Mouse (Mus musculus): ENCODE data around the gene Ctf1.

The Ctf1 gene

DNA sequence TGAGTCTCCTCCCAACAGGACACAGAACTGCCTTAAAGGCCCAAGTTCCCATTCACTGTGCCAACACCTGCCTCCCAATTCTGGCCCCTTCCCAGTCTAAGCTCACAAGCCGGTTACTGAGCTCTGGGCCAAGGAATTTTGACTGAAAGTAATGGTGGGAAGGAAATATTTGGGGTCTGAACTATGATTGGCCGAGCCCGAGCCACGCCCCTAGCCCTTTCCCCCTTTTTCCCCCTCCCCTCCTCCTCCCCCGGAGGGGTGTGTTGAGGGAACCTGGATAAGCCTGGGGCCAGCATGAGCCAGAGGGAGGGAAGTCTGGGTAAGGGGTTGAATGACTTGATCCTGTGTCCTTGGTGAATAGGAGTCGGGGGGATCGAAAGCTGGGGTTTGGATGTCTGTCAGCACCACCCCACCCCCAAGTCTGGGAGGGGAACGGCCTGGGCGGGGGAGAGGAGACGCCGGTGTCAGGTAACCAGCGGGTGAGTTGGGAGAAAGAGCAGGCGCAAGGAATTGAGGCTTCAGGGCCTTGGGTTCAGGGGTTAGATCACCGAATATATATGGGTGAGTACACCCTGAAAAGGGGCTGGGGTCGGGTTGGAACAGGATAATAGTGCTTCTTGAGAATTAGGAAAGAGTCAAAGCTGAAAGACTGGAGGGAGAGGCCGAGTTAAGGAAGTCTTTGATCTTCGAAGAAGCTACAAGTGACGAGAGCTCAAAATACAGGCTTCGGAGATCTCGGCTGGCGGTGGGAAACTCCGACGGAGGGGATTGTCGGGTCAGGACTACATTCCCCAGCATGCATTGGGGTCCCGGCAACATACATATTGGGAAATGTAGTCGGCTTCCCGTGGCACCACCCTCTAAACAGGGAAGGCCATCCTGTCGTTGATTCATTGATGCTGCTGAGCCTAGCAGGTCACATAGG, at the start of gene Ctf1:
Ctf1 (plus strand) TSS at position 276 of the 925 bp plus-strand sequence.
- peak; percentile 72 for DNase-seq (ENCODE audit: low read depth)

DNA sequence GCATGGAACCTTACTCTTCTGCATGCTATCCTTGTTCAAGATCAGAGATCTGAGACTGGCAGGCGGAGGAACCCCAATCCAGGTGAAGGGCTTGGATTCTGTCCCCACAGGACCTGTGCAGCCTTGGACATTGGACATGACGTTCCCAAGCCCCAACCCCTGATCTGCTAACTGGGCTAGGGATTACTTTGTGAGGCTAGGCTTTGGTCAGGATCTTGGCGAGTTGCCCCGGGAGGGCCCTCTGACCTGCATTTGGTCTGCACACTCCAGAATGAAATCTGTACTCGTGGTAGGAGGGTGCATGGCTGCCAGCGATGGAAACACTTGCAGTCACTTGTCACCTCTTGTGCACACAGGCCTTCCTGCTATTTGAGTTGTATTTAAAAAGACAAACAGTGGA, 49.6 kb upstream of the Ctf1 start:
- no peak for DNase-seq (ENCODE audit: low read depth)

DNA sequence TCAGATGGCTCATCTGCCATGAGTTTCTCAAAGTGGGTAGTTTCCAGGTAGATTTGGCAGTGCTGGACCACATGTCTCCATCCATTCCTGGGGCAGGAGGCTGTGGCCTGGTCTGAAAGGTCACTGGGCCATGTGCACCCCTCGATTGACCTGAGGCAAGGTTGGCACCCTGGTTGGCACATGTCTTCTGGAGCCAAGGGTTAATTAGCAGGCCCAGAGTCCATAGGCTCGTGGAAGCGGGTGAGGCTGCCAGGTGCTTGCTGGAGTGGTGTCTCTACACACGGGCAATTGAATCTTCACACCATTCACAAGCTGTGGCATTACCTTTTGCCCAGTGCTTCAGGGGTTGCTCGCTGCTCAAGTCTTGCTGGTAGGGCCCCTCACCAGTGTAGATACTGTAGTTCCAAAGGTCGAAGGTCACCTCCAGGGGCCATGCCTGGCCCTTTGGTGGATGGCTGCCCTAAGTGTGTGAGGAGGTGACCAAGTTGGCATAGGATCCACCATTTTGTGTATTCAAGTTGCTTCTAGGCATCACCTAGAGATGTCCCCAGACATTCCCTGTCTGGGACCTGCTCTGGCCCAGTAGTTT, 46.4 kb upstream of the Ctf1 start:
- DNase-seq (ENCODE audit: low read depth): no peak

DNA sequence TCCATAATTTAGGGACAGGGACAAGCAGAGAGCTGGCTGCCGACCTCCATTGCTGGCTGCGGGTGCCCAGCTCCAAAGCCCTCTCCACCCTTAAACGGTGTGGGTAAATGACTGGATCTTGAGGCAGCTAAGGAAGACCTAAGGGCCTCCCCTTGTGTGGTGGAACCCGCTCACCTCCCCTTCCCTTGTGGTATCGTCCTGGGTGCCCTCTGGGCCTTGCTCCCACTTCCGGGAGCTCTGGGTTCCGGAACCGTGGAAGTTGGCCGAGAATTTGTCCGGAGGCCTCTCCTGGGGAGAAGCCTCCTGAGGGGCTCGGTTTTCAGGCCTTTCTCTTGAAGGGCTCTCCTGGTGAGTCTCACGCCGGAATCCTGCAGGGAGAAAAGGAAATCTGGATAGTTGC, 45.9 kb upstream of the Ctf1 start:
- DNase-seq (ENCODE audit: low read depth): no peak

DNA sequence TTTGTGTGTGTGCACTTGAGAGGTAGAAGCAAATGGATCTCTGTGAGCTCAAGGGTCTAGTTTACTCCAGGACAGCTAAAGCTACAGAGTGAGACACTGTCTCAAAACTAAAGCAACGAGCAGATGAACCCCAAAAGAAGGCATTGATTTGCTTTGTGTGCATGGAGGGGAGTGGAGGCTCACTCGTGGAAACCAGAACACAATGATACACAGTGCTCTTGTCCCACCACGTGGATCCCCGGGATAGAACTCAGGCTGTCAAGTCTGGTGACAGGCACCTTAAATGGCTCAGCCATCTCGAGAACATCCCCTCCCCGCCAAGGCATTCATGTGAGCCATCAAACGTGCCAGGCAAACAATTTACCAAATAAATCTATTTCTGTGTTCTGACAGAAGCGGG, 45.4 kb upstream of the Ctf1 start:
- DNase-seq (ENCODE audit: low read depth): no peak

DNA sequence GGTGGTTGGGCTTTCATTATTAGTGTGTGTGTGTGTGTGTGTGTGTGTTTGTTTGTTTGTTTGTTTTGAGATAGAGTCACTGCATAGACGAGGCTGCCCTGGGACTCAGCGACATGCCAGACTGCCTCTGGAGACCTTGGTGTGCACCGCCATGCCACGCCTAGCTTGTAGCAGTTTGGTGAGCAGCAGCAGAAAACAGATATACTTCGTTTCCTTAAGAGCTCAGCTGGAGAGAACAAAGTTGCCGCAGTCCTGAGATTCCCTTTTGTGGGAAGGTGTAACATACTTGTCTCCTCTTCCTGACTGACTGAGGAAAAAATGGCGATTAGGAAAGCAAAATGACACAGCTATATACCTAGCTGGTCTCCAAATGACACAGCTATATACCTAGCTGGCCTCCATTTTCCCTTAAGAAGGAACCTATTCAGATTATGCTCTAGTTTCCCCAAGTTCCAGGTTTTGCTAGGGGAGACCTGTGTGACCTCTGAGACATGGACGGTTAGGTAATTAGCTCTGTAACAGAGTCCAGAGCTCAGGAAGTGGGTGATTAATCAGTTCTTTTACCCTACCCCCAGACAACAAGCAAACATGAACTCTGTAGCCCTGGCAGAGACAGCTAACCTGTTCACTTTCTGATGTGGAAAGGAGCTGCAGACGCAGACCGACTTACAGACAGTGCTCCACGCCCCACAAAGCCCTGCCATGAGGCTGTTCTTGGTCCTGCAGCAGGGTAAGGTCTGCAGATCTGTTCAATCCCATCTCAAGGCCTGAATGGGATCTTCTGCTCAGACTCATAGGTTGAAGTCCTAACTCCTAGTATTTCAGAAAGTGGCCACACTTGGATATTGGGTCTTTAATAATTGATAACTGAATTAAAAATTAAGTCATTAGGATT, 40.4 kb upstream of the Ctf1 start:
- no peak for DNase-seq (ENCODE audit: low read depth)

DNA sequence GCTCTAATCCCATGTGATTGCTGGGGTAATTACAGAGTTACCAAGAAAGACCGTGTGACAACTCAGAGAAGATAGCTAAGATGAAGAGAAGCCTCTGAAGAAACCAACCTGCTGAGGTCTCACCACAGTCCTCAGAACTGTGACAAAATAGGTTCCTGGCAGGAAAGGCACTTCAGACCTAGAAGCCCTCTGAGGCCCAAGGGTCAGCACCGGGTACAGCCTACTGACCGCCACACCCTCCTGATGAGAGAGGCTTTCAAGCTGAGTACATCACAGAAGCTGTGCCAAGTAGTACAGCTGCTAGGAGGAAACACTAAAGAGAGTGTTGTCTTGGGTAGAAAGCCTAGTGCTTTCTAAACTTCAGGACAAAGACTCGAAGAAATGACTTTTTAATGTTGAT, 39.8 kb upstream of the Ctf1 start:
- DNase-seq (ENCODE audit: low read depth): no peak

DNA sequence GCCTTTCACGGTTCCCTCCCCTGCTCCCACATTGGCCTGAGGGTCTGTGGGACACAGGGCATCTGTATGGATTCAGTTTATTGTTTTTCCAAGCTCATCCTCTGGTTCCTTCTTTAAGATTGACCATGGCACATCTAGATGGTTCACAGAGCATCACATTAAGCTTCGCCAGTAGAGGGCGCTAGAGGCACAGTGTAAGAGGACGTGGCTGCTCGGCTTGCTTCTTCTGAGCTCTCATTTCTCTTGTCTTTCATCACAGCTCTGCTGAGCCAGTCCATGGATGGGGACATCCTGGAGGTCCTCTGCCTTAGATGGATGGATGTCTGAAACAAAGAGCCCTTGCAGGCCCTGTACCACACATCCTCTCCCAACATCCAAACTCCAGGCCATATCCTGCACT, 37.6 kb upstream of the Ctf1 start:
- peak; percentile 47 for DNase-seq (ENCODE audit: low read depth)

DNA sequence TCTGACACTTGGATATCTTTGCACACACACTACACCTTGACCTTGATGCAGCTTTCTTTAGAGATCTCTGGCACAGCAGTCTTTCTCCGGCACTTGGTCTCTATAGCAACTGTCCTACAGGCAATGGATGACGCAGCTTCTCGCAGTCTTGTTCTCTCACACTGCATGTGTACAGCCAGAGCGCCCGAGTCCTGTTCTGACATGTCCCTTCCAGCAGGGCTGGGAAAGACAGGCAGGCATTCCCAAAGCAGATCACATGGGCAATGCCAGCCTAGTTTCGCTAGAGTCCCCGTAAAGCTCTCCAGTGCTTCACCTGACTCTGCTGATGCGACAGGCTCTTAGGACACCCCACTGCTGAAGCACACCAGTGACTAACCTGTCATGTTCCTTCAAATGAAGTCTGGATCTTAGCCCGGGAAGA, 37.1 kb upstream of the Ctf1 start:
- DNase-seq (ENCODE audit: low read depth): no peak

DNA sequence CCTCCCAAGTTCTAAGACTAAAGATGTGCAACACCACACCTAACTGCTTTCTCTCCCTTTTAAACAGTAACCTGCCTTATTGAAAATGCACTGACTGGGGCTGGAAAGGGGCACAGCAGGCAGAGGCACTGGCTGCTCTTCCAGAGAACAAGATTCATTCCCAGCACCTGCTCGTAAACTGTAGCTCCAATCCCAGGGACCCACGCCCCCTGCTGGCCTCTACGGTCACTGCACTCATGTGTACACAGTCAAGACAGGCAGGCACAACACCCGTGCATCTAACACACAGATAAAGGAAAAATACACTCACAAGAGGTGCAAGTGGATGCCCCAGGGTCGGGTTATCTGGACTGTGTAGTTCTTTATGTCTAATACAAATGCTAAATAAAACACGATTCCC, 35.5 kb upstream of the Ctf1 start:
- DNase-seq (ENCODE audit: low read depth): no peak

DNA sequence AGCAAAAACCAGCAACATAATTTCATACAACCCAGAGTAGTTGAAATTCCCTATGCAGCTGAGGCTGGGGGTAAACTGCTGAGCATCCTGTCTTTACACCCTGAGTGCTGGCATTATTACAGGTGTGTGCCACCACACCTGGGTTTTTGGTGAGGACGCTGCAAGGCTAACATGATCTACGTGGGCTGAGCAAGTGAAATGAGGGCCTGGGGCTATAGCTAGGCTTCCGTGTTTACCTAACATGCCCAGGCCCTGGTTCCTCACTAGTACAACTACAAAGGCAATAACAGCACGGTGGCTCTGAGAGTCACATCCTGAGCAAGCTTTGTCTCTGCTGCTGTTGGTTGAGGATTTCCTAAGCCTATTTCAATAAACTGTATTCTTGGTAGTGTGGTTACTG, 34.9 kb upstream of the Ctf1 start:
- no peak for DNase-seq (ENCODE audit: low read depth)

DNA sequence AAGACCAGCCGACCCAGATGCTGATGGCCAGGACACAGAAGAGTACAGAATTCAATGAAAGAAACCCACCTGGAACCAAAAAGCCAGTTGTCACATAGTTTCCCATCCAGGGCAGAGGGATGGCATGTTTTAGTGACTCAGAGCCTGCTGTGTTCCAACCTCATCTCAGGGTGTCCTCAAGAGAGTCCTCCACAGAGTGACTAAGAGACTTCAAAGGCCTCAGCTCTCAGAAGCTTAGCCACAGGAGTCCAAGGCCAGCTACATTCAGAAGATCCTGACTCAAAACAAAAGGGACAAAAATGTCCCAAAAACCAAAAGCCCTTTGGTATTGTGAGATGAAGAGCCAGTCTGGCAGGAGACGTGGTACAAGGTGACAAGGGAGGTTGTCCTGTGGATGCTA, 33.7 kb upstream of the Ctf1 start:
- no peak for DNase-seq (ENCODE audit: low read depth)

DNA sequence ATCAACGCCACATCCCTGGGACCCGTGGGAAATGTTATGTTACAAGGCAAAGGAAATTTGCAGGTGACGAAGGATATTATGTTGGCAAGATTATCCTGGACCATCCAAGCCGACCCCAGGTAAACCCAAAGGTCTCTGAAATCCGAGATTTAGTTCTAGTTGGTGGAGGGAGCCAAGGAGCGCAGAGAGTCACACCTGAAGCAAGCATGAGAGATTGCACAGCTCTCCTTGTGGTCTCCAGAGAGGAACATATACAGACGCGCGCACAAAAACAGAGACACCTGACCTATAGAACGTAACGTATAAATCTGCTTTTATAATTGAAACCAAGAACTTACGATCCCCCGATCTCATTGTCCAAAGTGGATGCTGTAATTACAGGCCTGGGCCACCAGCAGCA, 32.0 kb upstream of the Ctf1 start:
- no peak for DNase-seq (ENCODE audit: low read depth)

DNA sequence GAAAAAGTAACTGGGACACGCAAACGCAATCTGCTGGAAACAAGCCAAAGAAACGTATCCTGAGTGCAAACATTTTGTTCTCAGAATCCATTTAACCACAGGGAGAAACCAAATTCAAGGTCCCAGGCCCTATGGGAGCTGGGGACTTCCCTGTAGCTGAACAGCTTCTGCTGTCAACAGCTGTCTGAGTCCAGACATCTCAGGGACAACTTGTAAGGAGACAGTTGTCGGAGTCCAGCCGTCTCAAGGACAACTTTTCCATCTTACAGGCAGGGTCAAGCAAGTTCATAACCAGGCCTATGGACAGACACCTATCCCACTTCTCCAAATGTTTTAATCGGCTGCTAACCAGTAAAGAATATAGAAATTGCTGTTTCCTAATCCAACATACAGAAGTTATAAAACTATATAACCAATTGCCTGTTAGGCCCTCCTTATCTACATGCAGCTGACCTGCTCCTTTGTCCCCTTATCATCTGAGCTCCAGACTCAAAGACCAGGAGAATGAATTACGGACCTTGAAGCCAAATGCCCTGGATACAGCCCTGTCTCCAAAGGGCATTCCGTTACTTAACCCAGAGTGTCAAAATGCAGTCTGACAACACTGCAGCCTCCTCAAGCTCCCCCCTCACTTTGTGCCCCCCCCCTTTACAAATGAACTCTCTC, 30.5 kb upstream of the Ctf1 start:
- DNase-seq (ENCODE audit: low read depth): no peak

DNA sequence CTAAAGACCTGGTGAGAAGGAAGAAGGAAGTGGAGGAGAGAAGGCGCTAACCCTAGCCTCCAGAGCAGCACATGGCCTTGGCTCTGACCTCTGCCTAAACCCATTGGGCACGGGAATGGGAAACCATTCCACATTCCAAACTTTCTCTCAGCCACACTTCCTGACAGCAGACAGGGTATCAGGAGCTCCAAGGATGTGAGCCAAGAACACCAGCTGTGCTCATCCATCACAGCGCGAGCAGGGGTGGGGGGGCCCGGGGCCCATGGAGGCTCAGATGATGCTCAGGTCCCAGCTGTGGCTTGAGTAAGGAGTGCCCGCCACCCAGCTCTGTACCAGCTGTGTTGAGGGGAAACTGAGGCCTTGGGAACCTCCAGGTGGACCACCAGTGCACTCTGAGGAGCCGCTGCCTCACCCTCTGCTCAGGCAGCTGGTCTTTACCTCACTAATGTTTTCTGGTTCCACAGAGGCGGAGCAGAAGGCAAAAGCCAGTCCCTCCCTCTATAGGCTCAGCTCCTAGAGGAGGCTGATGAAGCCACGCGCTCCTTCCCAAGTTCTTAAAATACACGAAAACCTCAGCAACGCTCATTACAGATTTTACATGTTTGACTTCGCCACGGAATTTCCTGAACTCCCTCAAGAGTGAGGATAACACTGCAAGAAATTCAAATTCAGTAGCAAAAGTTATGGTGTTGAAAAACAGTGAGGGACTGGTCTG, 27.1 kb upstream of the Ctf1 start:
- peak; percentile 24 for DNase-seq (ENCODE audit: low read depth)

DNA sequence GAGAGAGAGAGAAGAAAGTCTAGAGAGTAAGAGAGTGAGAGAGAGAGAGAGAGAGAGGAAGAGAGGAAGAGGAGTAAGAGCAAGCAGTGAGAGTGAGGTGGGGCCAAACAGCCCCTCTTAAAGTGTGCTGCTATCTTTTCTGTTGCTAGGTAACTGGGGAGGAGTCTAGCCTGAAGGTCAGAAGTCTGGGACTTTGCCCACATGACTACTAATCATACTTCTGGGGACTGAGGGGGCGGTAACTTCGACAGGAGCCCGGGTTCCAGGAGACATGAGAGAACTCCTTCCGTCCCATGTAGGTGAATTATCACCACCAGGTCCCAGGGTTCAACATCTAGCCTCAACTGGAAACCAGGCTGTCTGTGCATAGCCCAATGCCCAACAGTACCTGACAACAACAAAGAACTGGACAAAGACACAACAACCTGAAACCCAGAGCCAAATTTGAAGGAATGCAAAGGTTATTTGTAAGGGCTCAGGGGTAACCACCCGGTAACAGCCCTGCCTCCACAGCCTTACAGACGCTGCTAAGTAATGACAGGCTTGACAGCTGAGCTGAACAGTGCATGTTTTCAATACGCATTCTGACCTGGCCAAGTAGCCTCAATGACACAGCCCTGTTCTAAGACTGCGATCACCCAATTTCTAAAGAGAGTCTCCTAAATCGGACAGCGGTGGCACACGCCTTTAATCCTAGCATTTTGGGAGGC, 25.6 kb upstream of the Ctf1 start:
- no peak for DNase-seq (ENCODE audit: low read depth)

DNA sequence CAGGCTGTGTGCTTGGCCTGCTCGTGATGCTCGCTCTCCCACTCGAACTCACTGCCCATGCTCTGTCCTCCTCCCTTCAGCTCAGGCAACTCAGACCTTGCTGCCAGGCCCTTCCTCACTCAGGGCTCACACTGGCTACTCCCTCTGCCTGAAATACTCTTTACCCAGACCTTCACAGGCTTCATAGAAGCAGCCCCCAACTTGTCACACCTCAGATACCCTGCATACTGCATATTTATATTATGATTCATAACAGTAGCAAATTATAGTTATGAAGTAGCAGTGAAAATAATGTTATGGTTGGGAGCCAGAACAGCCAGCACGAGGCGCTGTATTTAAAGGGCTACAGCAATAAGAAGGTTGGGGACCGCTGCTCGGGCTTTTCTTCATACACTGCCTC, 23.6 kb upstream of the Ctf1 start:
- peak; percentile 20 for DNase-seq (ENCODE audit: low read depth)

DNA sequence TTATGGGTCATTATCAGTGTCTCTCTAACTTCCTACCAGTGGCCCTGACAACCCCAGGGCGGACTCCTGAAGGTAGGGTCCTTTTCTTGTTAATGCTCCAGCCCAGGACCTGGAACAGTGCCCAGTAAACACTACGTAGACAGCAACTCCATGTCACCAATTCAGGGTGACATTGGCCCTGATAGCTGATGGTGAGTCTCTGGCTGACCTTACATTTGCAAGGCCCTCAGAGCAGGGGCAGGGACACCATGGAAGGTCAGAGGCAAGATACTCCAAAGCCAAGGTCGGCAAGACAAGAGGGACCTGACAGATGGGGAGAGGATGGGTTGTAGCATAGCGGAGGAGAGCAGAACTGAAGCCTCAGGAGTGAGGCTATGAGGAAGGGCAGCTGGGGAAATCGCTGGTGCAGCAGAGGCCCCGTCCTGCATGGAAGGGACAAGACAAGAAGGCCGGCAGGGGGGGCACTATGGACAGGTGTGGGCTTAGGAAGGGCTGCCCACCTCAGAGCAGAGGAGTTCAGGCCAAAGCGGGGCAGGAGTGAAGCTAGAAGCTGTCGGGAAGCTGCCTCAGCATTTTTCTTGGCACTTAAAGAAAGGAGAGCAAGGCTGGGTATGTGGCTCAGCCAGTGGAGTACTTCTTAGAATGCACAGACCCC, 22.8 kb upstream of the Ctf1 start:
- no peak for DNase-seq (ENCODE audit: low read depth)

DNA sequence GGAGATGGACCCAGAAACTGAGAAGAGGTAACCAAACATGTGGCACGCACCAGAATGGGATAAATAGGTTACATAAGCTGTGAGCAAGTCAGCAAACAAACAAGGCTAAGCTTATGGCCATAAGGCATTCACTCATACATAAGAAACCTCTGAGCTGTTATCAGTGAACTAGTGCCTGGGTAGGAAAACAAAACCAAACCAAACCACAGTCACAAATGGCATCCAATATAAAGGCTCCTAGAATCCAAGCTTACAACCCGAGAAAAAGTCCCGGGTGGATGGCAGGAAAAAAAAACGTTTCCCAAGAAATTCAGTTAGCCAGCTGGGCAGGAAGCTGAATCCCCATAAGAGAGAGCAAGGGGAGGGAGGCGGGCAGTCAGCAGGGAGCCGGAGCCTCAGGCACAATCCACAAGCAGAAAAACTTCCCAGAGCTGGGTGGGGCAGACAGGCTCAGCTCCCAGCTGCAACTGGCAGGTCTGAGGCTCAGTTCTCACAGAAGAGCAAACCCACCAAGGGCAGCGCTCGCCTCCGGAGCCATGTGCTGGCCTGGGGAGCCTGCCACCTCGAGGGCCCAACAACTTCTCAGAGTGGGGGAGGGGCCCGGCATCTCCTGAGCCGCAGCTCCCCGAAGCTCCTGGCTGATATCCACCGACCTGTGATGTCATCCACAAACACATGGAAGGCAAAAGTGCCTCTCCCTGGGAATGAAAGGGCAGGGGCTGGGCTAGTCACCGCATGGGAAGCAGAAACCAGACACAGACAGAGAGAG, 21.1 kb upstream of the Ctf1 start:
- peak; percentile 97 for DNase-seq (ENCODE audit: low read depth)

DNA sequence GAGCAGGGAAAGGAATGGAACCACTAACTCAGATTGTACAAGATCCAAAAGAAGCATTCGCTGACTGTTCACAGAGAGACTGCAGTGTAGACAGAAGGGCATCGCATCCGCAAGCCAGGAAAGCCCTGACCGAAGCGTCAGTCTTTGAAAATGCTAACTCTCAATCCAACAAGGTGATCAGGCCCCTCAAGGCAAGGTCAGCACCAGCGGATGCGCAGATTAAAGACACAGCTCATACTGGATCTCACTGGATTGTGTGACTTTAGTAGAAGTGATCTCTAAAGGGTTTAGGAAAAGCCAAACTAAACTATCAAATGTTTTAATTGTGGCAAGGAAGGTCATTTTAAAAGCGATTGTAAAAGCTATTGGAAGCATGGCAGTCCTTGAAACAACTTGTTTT, 19.2 kb upstream of the Ctf1 start:
- DNase-seq (ENCODE audit: low read depth): no peak
